Mouse (Mus musculus): Measurements from ENCODE around the gene Teddm2. TPM values are rescaled to one million over a fixed set of nuclear protein-coding genes. Genes with fewer than 3 reads are reported as not detected.
"Not testable (repeated sequence)": the region's sequence is repeated elsewhere in the genome, so short reads cannot be mapped to it uniquely, and the experiment has no call there.

The Teddm2 gene
- polyA plus RNA-seq, 1 experiment from 2014 or later, result 0.51 TPM

GRCm38 (mm10) chr1:153880391-153880790 is 19.6 kb downstream of the Teddm2 start:
- DNase-seq (ENCODE audit: low spot score); H3K27ac ChIP-seq (ENCODE audit: low read depth, low read length); H3K4me3 ChIP-seq (ENCODE audit: low read depth, low read length); H3K4me2 ChIP-seq (replicated peaks; ENCODE audit: low read depth, low read length); H3K9me3 ChIP-seq (ENCODE audit: control insufficient read depth, low read length); H3K36me3 ChIP-seq (ENCODE audit: control insufficient read depth, insufficient read depth, low read length); H3K27me3 ChIP-seq (ENCODE audit: control insufficient read depth, insufficient read depth, low read length); H3K4me1 ChIP-seq (replicated peaks; ENCODE audit: control insufficient read depth, insufficient read depth, low read length); H3K9ac ChIP-seq (ENCODE audit: low read depth, low read length); ATAC-seq (ENCODE audit: low FRiP score): not testable (repeated sequence)
- WGBS, result 98% methylated on average over 17 of the region's 17 CpGs

GRCm38 (mm10) chr1:153874045-153874444 is 26.0 kb downstream of the Teddm2 start, which contains the start of gene Teddm1b:
TSS of gene Teddm1b (plus strand) at chr1:153874345.
- Histone ChIP-seq H3K4me1 (replicated peaks; ENCODE audit: control insufficient read depth, insufficient read depth, low read length) (no peaks in the 10 kb centered on the region), H3K9me3 (ENCODE audit: control insufficient read depth, low read length) (no peaks in the 10 kb centered on the region), H3K4me3 (ENCODE audit: low read depth, low read length) (no peak within 1 kb of the TSS), H3K4me2 (replicated peaks; ENCODE audit: low read depth, low read length) (no peak within 1 kb of the TSS), H3K27ac (ENCODE audit: low read depth, low read length) (no peak within 1 kb of the TSS), H3K9ac (ENCODE audit: low read depth, low read length) (no peak within 1 kb of the TSS), H3K36me3 (ENCODE audit: control insufficient read depth, insufficient read depth, low read length) (no peaks in the 10 kb centered on the region), H3K27me3 (ENCODE audit: control insufficient read depth, insufficient read depth, low read length) (no peaks in the 10 kb centered on the region)
- WGBS, result 84% methylated on average over 6 of the region's 6 CpGs
- no peak for ATAC-seq (ENCODE audit: low FRiP score)
- no peak for DNase-seq (ENCODE audit: low spot score)

- H3K27me3 ChIP-seq (ENCODE audit: control insufficient read depth, insufficient read depth, low read length), result no peaks in the 10 kb centered on the region
- no peaks in the 10 kb centered on the region for H3K4me1 ChIP-seq (replicated peaks; ENCODE audit: control insufficient read depth, insufficient read depth, low read length)
- H3K4me2 ChIP-seq (replicated peaks; ENCODE audit: low read depth, low read length), result no peak overlapping the region
- no peak for ATAC-seq (ENCODE audit: low FRiP score)
- no peak for DNase-seq (ENCODE audit: low spot score)
- H3K36me3 ChIP-seq (ENCODE audit: control insufficient read depth, insufficient read depth, low read length), result no peaks in the 10 kb centered on the region
- H3K27ac ChIP-seq (ENCODE audit: low read depth, low read length), result no peak overlapping the region
- no peak overlapping the region for H3K9ac ChIP-seq (ENCODE audit: low read depth, low read length)
- H3K9me3 ChIP-seq (ENCODE audit: control insufficient read depth, low read length), result no peaks in the 10 kb centered on the region
- no peak overlapping the region for H3K4me3 ChIP-seq (ENCODE audit: low read depth, low read length)
- WGBS, result 81% methylated on average over 8 of the region's 8 CpGs
These were observed 44.1 kb downstream of the Teddm2 start for GRCm38 (mm10) chr1:153855946-153856345.

- H3K27me3 ChIP-seq (ENCODE audit: control insufficient read depth, insufficient read depth, low read length); H3K4me3 ChIP-seq (ENCODE audit: low read depth, low read length); H3K36me3 ChIP-seq (ENCODE audit: control insufficient read depth, insufficient read depth, low read length); H3K9me3 ChIP-seq (ENCODE audit: control insufficient read depth, low read length); H3K27ac ChIP-seq (ENCODE audit: low read depth, low read length); H3K9ac ChIP-seq (ENCODE audit: low read depth, low read length); DNase-seq (ENCODE audit: low spot score); H3K4me1 ChIP-seq (replicated peaks; ENCODE audit: control insufficient read depth, insufficient read depth, low read length); ATAC-seq (ENCODE audit: low FRiP score); H3K4me2 ChIP-seq (replicated peaks; ENCODE audit: low read depth, low read length): not testable (repeated sequence)
- 87% methylated on average over 7 of the region's 7 CpGs for WGBS
These were observed 47.3 kb downstream of the Teddm2 start for GRCm38 (mm10) chr1:153852696-153853095.

- no peaks in the 10 kb centered on the region for H3K36me3 ChIP-seq (ENCODE audit: control insufficient read depth, insufficient read depth, low read length)
- WGBS, result 29% methylated on average over 6 of the region's 6 CpGs
- no peaks in the 10 kb centered on the region for H3K27me3 ChIP-seq (ENCODE audit: control insufficient read depth, insufficient read depth, low read length)
- ATAC-seq (ENCODE audit: low FRiP score) (no peak; the same call in 1 of the 2 replicates), DNase-seq (ENCODE audit: low spot score) (peak; percentile 43)
- no peaks in the 10 kb centered on the region for H3K9me3 ChIP-seq (ENCODE audit: control insufficient read depth, low read length)
- H3K4me2 ChIP-seq (replicated peaks; ENCODE audit: low read depth, low read length), result no peak overlapping the region
- no peak overlapping the region for H3K9ac ChIP-seq (ENCODE audit: low read depth, low read length)
- H3K27ac ChIP-seq (ENCODE audit: low read depth, low read length), result no peak overlapping the region
- H3K4me1 ChIP-seq (replicated peaks; ENCODE audit: control insufficient read depth, insufficient read depth, low read length), result no peaks in the 10 kb centered on the region
- no peak overlapping the region for H3K4me3 ChIP-seq (ENCODE audit: low read depth, low read length)
These were observed 53.2 kb downstream of the Teddm2 start for GRCm38 (mm10) chr1:153846867-153847266.

GRCm38 (mm10) chr1:153846420-153846819 is 53.6 kb downstream of the Teddm2 start:
- DNase-seq (ENCODE audit: low spot score) (no peak), ATAC-seq (ENCODE audit: low FRiP score) (no peak)
- Histone ChIP-seq H3K9me3 (ENCODE audit: control insufficient read depth, low read length) (no peaks in the 10 kb centered on the region), H3K9ac (ENCODE audit: low read depth, low read length) (no peak overlapping the region), H3K27ac (ENCODE audit: low read depth, low read length) (no peak overlapping the region), H3K36me3 (ENCODE audit: control insufficient read depth, insufficient read depth, low read length) (no peaks in the 10 kb centered on the region), H3K4me1 (replicated peaks; ENCODE audit: control insufficient read depth, insufficient read depth, low read length) (no peaks in the 10 kb centered on the region), H3K4me3 (ENCODE audit: low read depth, low read length) (no peak overlapping the region), H3K4me2 (replicated peaks; ENCODE audit: low read depth, low read length) (no peak overlapping the region), H3K27me3 (ENCODE audit: control insufficient read depth, insufficient read depth, low read length) (no peaks in the 10 kb centered on the region)
- WGBS, result 92% methylated on average over 7 of the region's 7 CpGs

- WGBS, result 91% methylated on average over 8 of the region's 8 CpGs
- Histone ChIP-seq H3K27me3 (ENCODE audit: control insufficient read depth, insufficient read depth, low read length) (no peaks in the 10 kb centered on the region), H3K9ac (ENCODE audit: low read depth, low read length) (no peak within 1 kb of the TSS), H3K36me3 (ENCODE audit: control insufficient read depth, insufficient read depth, low read length) (no peaks in the 10 kb centered on the region), H3K9me3 (ENCODE audit: control insufficient read depth, low read length) (no peaks in the 10 kb centered on the region), H3K4me1 (replicated peaks; ENCODE audit: control insufficient read depth, insufficient read depth, low read length) (no peaks in the 10 kb centered on the region), H3K4me2 (replicated peaks; ENCODE audit: low read depth, low read length) (no peak within 1 kb of the TSS), H3K4me3 (ENCODE audit: low read depth, low read length) (no peak within 1 kb of the TSS), H3K27ac (ENCODE audit: low read depth, low read length) (no peak within 1 kb of the TSS)
- DNase-seq (ENCODE audit: low spot score) (no peak), ATAC-seq (ENCODE audit: low FRiP score) (no peak)
These were observed 56.0 kb downstream of the Teddm2 start, which contains the start of gene Rgsl1 for GRCm38 (mm10) chr1:153844042-153844441. TSS of gene Rgsl1 (minus strand) at chr1:153844142.

GRCm38 (mm10) chr1:153842121-153842740 is 57.8 kb downstream of the Teddm2 start:
- H3K27me3 ChIP-seq (ENCODE audit: control insufficient read depth, insufficient read depth, low read length), result no peaks in the 10 kb centered on the region
- no peak overlapping the region for H3K4me3 ChIP-seq (ENCODE audit: low read depth, low read length)
- H3K4me1 ChIP-seq (replicated peaks; ENCODE audit: control insufficient read depth, insufficient read depth, low read length), result no peaks in the 10 kb centered on the region
- DNase-seq (ENCODE audit: low spot score) (no peak), ATAC-seq (ENCODE audit: low FRiP score) (no peak)
- H3K36me3 ChIP-seq (ENCODE audit: control insufficient read depth, insufficient read depth, low read length), result no peaks in the 10 kb centered on the region
- no peak overlapping the region for H3K9ac ChIP-seq (ENCODE audit: low read depth, low read length)
- WGBS, result 91% methylated on average over 11 of the region's 11 CpGs
- no peak overlapping the region for H3K27ac ChIP-seq (ENCODE audit: low read depth, low read length)
- no peaks in the 10 kb centered on the region for H3K9me3 ChIP-seq (ENCODE audit: control insufficient read depth, low read length)
- H3K4me2 ChIP-seq (replicated peaks; ENCODE audit: low read depth, low read length), result no peak overlapping the region

GRCm38 (mm10) chr1:153836036-153836435 is 64.0 kb downstream of the Teddm2 start:
- Histone ChIP-seq H3K9ac (ENCODE audit: low read depth, low read length) (no peak overlapping the region), H3K27me3 (ENCODE audit: control insufficient read depth, insufficient read depth, low read length) (no peaks in the 10 kb centered on the region), H3K9me3 (ENCODE audit: control insufficient read depth, low read length) (no peaks in the 10 kb centered on the region), H3K4me2 (replicated peaks; ENCODE audit: low read depth, low read length) (no peak overlapping the region), H3K4me3 (ENCODE audit: low read depth, low read length) (no peak overlapping the region), H3K36me3 (ENCODE audit: control insufficient read depth, insufficient read depth, low read length) (no peaks in the 10 kb centered on the region), H3K27ac (ENCODE audit: low read depth, low read length) (no peak overlapping the region), H3K4me1 (replicated peaks; ENCODE audit: control insufficient read depth, insufficient read depth, low read length) (no peaks in the 10 kb centered on the region)
- DNase-seq (ENCODE audit: low spot score) (no peak), ATAC-seq (ENCODE audit: low FRiP score) (no peak)
- 90% methylated on average over 4 of the region's 4 CpGs for WGBS
